In the genomic region with DNA sequence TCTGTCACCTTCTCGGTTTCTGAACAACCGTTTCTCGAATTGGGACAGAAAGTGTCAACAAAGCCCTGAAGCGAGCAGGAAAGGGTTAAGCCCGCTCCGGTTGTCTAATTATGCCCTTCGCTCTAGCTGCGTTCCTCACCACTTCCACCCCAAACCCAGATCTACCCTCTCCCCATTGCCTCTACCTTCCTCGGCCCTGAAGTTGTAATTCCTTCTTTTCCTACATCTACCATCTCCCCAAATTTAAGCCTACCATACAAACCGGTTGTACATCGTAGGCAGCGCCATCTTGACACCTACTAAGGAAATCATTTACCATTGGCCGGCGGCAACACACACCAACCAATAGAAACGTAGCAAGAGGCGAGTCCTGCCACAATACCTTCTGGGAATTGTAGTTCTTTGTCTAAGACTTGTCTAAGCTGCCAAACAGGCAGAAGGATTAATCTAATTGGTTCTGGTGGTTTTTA, we compare ENCODE assay signal across 8 mouse cellular contexts. TPM values are rescaled to one million over a fixed set of nuclear protein-coding genes. Genes with fewer than 3 reads are reported as not detected.
DNase-seq lines count a peak whose midpoint lies in the region; ATAC-seq and TF ChIP-seq lines count a peak whose summit lies in the region.

Gene Med24 (minus strand): TSS at position 317 of the 470 bp plus-strand sequence.

- peak within 1 kb of the TSS; percentile 66 for H3K9ac ChIP-seq in kidney, embryonic 14.5 days (ENCODE audit: low read depth, low read length)
- H3K9ac ChIP-seq in limb, embryonic 15.5 days: peak within 1 kb of the TSS; percentile 50
- peak within 1 kb of the TSS; percentile 49; the same call in 1 of the 2 replicates for H3K9ac ChIP-seq in stomach, embryonic 15.5 days

- H3K4me2 ChIP-seq in kidney, embryonic 14.5 days (replicated peaks; ENCODE audit: low read depth, low read length): peak within 1 kb of the TSS; percentile 85
- peak within 1 kb of the TSS; percentile 63 for H3K4me2 ChIP-seq in limb, embryonic 15.5 days
- peak within 1 kb of the TSS; percentile 70 for H3K4me2 ChIP-seq in stomach, embryonic 15.5 days

- H3K36me3 ChIP-seq in C2C12 (ENCODE audit: control insufficient read depth, insufficient read depth): peaks cover 10% of the 10 kb centered on the region
- peaks cover 21% of the 10 kb centered on the region for H3K36me3 ChIP-seq in kidney, embryonic 14.5 days (ENCODE audit: control insufficient read depth, insufficient read depth, low read length)
- H3K36me3 ChIP-seq in limb, embryonic 15.5 days: peaks cover 26% of the 10 kb centered on the region
- peaks cover 13% of the 10 kb centered on the region; the same call in 1 of the 2 replicates for H3K36me3 ChIP-seq in stomach, embryonic 15.5 days

- H3K27ac ChIP-seq in bone marrow, adult 2 months (ENCODE audit: control insufficient read depth, insufficient read depth, low read depth, low read length, poor library complexity): no peak within 1 kb of the TSS; the same call in 1 of the 2 replicates
- peak within 1 kb of the TSS; percentile 23 for H3K27ac ChIP-seq in embryonic fibroblast, embryonic 13.5 days (ENCODE audit: insufficient read depth, low read length)
- peak within 1 kb of the TSS; percentile 55; the same call in 1 of the 2 replicates for H3K27ac ChIP-seq in kidney, embryonic 14.5 days (ENCODE audit: low read depth, low read length)
- H3K27ac ChIP-seq in limb, embryonic 15.5 days: peak within 1 kb of the TSS; percentile 82
- peak within 1 kb of the TSS; percentile 71 for H3K27ac ChIP-seq in stomach, embryonic 15.5 days

- peaks cover 9% of the 10 kb centered on the region for H3K79me2 ChIP-seq in C2C12 (ENCODE audit: control insufficient read depth, insufficient read depth)

- ATAC-seq in kidney, embryonic 14.5 days (ENCODE audit: low FRiP score, low TSS enrichment): peak; percentile 94
- ATAC-seq in limb, embryonic 15.5 days (ENCODE audit: insufficient number of reproducible peaks, low FRiP score, low TSS enrichment, low read depth): peak; percentile 85
- ATAC-seq in stomach, embryonic 15.5 days (ENCODE audit: insufficient read depth, low FRiP score, low read depth): peak; percentile 93

- DNase-seq in heart, adult 9 months (ENCODE audit: low spot score in 2 of 2): peak; percentile 93 to 95
- peak; percentile 73 to 74 for DNase-seq in monocyte, adult 2 months (ENCODE audit: low read depth in 1 of 2, low spot score in 2 of 2)

- peaks cover under 1% of the 10 kb centered on the region; the same call in 1 of the 2 replicates for H3K9me3 ChIP-seq in kidney, embryonic 14.5 days (ENCODE audit: control insufficient read depth, low read length)
- no peaks in the 10 kb centered on the region for H3K9me3 ChIP-seq in limb, embryonic 15.5 days
- H3K9me3 ChIP-seq in stomach, embryonic 15.5 days: no peaks in the 10 kb centered on the region

- no peaks in the 10 kb centered on the region for H3K4me1 ChIP-seq in bone marrow, adult 2 months (ENCODE audit: control insufficient read depth, insufficient read depth, low read length)
- H3K4me1 ChIP-seq in embryonic fibroblast, embryonic 13.5 days (ENCODE audit: control insufficient read depth, insufficient read depth, low read length): peaks cover 8% of the 10 kb centered on the region; the same call in 1 of the 2 replicates
- H3K4me1 ChIP-seq in kidney, embryonic 14.5 days (ENCODE audit: control insufficient read depth, insufficient read depth, low read length): peaks cover 4% of the 10 kb centered on the region; the same call in 1 of the 2 replicates
- H3K4me1 ChIP-seq in limb, embryonic 15.5 days: peaks cover 16% of the 10 kb centered on the region
- 0 out of 2 replicates have a peak, but pooled peaks cover 6% of the 10 kb centered on the region for H3K4me1 ChIP-seq in stomach, embryonic 15.5 days

- no peak for TF ChIP-seq CTCF in C2C12 (IDR thresholded peaks at IDR 0.05; ENCODE audit: control insufficient read depth, insufficient read depth, insufficient read length)
- TF ChIP-seq CTCF in bone marrow, adult 2 months (IDR thresholded peaks at IDR 0.05; ENCODE audit: control insufficient read depth, insufficient read depth, low read length): no peak
- no peak for TF ChIP-seq CTCF in embryonic fibroblast, embryonic 13.5 days (IDR thresholded peaks at IDR 0.05; ENCODE audit: borderline replicate concordance, insufficient read depth, low read length)

- H3K27me3 ChIP-seq in C2C12 (ENCODE audit: control insufficient read depth, insufficient read depth, insufficient read length): peaks cover 5% of the 10 kb centered on the region
- no peaks in the 10 kb centered on the region for H3K27me3 ChIP-seq in kidney, embryonic 14.5 days (ENCODE audit: control insufficient read depth, insufficient read depth, low read length)
- no peaks in the 10 kb centered on the region for H3K27me3 ChIP-seq in limb, embryonic 15.5 days
- H3K27me3 ChIP-seq in stomach, embryonic 15.5 days (replicated peaks): no peaks in the 10 kb centered on the region

- H3ac ChIP-seq in C2C12 (ENCODE audit: control insufficient read depth, insufficient read length, low read depth): peak within 1 kb of the TSS; percentile 86

- no peak for TF ChIP-seq POLR2A in bone marrow, adult 2 months (IDR thresholded peaks at IDR 0.05; ENCODE audit: borderline replicate concordance, control insufficient read depth, low read depth, low read length)
- TF ChIP-seq POLR2A in embryonic fibroblast, embryonic 13.5 days (IDR thresholded peaks at IDR 0.05; ENCODE audit: low read depth, low read length): peak; percentile 73

- no peaks in the 10 kb centered on the region for H3K79me3 ChIP-seq in C2C12 (ENCODE audit: low read depth)

- WGBS in bone marrow, adult 2 months: under 1% methylated on average over 16 of the region's 16 CpGs
- WGBS in kidney, embryonic 14.5 days: under 1% methylated on average over 16 of the region's 16 CpGs
- WGBS in limb, embryonic 15.5 days: under 1% methylated on average over 16 of the region's 16 CpGs
- under 1% methylated on average over 16 of the region's 16 CpGs for WGBS in stomach, embryonic 15.5 days

- H3K4me3 ChIP-seq in C2C12 (ENCODE audit: insufficient read depth, poor library complexity, severe bottlenecking): peak within 1 kb of the TSS; percentile 68
- H3K4me3 ChIP-seq in bone marrow, adult 2 months (replicated peaks; ENCODE audit: control insufficient read depth, low read depth, low read length): peak within 1 kb of the TSS; percentile 95
- H3K4me3 ChIP-seq in embryonic fibroblast, embryonic 13.5 days (ENCODE audit: insufficient read depth, low read length): peak within 1 kb of the TSS; percentile 94
- peak within 1 kb of the TSS; percentile 81 for H3K4me3 ChIP-seq in kidney, embryonic 14.5 days (ENCODE audit: low read length)
- H3K4me3 ChIP-seq in limb, embryonic 15.5 days: peak within 1 kb of the TSS; percentile 72
- H3K4me3 ChIP-seq in stomach, embryonic 15.5 days (replicated peaks): peak within 1 kb of the TSS; percentile 71

TF ChIP-seq in C2C12, 6 proteins besides CTCF, POLR2A, EP300 and RAD21:
- TF ChIP-seq USF1 (IDR thresholded peaks at IDR 0.05; ENCODE audit: low read depth) (no peak), MAX (IDR thresholded peaks at IDR 0.05) (no peak), FOSL1 (IDR thresholded peaks at IDR 0.05; ENCODE audit: insufficient read depth, low read length, poor library complexity, severe bottlenecking) (no peak), MYOD1 (IDR thresholded peaks at IDR 0.05; ENCODE audit: control insufficient read depth, insufficient read length, low read depth) (no peak), MYOG (IDR thresholded peaks at IDR 0.05; ENCODE audit: control insufficient read depth, extremely low read depth, insufficient read length) (no peak), CEBPB (IDR thresholded peaks at IDR 0.05; ENCODE audit: low read depth) (no peak)

RNA-seq across cellular contexts. Expression of gene Med24, which starts in this region (rescaled TPM):
- 33.1 TPM for polyA plus RNA-seq in C2C12 (2012; fragmentation: generic; extraction: Trizol)
- polyA plus RNA-seq in bone marrow, adult 2 months (2011; ENCODE audit: insufficient read depth, insufficient read length, low replicate concordance, missing spikeins): 26.7 and 28.7 TPM in 2 replicates
- polyA plus RNA-seq in embryonic fibroblast, embryonic 13.5 days (2011; ENCODE audit: insufficient read length, low read depth, missing spikeins): 50.1 and 58.1 TPM in 2 replicates
- polyA plus RNA-seq in kidney, embryonic 14.5 days (2014; fragmentation: Nextera tagmentation; extraction: Ambion mirVana): 39.5 and 59.1 TPM in 2 replicates
- polyA plus RNA-seq in limb, embryonic 15.5 days (2015; fragmentation: Nextera tagmentation; extraction: Ambion mirVana): 47.6 and 48.3 TPM in 2 replicates
- 36.4 and 39.7 TPM in 2 replicates for polyA plus RNA-seq in stomach, embryonic 15.5 days (2015; fragmentation: Nextera tagmentation; extraction: Ambion mirVana)
